Mouse (Mus musculus) kidney, embryonic 16.5 days (tissue): ENCODE measurements at regions not wholly inside any gene's neighbourhood (a gene's known extent, or its start where the extent isn't known, plus 50 kb on each side); places are given as distances from the start of the nearest gene placed in this dataset.

Source experiments
- ATAC-seq: fragments of 200-750 bp; cut with Nextera tagmentation; 2 replicates; pipeline ENCODE4 v1.8.0; 2017; ENCODE audit warnings: moderate TSS enrichment; ENCODE audit not compliant: low FRiP score, low TSS enrichment
- H3K27ac ChIP-seq: fragments of 300-500 bp; sonication (generic); 2 replicates; pipeline ENCODE4 v1.5.1; 2014; ENCODE audit warnings: low read length
- H3K27me3 ChIP-seq: fragments of 300-500 bp; sonication (generic); 2 replicates; pipeline ENCODE4 v1.6.1; 2014; ENCODE audit warnings: low read length, control low read depth, mixed read lengths; ENCODE audit not compliant: insufficient read depth
- H3K36me3 ChIP-seq: fragments of 300-500 bp; sonication (generic); 2 replicates; pipeline ENCODE4 v1.6.1; 2014; ENCODE audit warnings: low read length, control low read depth, mixed read lengths; ENCODE audit not compliant: insufficient read depth
- H3K4me1 ChIP-seq: fragments of 300-500 bp; sonication (generic); 2 replicates; pipeline ENCODE4 v1.6.1; 2014; ENCODE audit warnings: low read length, control low read depth, mixed read lengths; ENCODE audit not compliant: insufficient read depth
- H3K4me2 ChIP-seq: fragments of 300-500 bp; sonication (generic); replicated peaks from 2 replicates; pipeline ENCODE4 v1.6.1; 2014; ENCODE audit warnings: low read depth, low read length
- H3K4me3 ChIP-seq: fragments of 300-500 bp; sonication (generic); 2 replicates; pipeline ENCODE4 v1.5.1; 2014; ENCODE audit warnings: mild to moderate bottlenecking, low read length
- H3K9ac ChIP-seq: fragments of 300-500 bp; sonication (generic); replicated peaks from 2 replicates; pipeline ENCODE4 v1.6.1; 2014; ENCODE audit warnings: low read length
- H3K9me3 ChIP-seq: fragments of 300-500 bp; sonication (generic); 2 replicates; pipeline ENCODE4 v1.6.1; 2016; ENCODE audit warnings: low read length, control low read depth
- WGBS: fragments of 180-500 bp; shearing (Covaris S2); extraction: QIAGEN DNeasy Blood & Tissue Kit; methylation state at CpG from one replicate; pipeline ENCODE4 v1.1.7; 2014; 5-methylcytosine and 5-hydroxymethylcytosine counted together

- Histone ChIP-seq H3K36me3 (no peaks in the 10 kb centered on the region), H3K27ac (no peak overlapping the region), H3K4me1 (no peaks in the 10 kb centered on the region), H3K4me2 (no peak overlapping the region), H3K9me3 (no peaks in the 10 kb centered on the region), H3K9ac (no peak overlapping the region), H3K27me3 (peaks cover 2% of the 10 kb centered on the region; the same call in 1 of the 2 replicates), H3K4me3 (no peak overlapping the region)
- WGBS, result 78% methylated on average over 2 of the region's 2 CpGs
- ATAC-seq, result no peak
These were observed 72.1 kb upstream of the Apob start for GRCm38 (mm10) chr12:7905329-7905728.

DNA sequence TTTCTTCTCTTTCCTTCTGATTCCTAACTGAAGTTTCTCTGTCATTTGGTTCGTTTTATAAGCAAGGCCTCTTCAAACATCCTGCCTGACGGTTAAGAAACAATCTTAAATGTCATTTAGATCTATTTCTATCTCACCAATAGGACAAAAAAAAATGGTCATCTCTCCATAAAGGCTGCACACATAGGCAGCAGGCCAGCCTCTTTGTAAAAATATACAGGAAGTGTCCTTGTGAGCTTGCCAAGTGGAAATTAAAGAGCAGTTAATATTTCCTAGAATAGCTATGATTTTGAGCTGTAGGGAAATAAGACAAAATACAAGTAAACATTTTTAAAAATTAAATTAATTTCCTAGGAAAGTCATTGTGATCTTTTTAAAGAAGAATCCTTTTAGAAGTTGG is 70.6 kb upstream of the Apob start:
- no peak overlapping the region for H3K27ac ChIP-seq

DNA sequence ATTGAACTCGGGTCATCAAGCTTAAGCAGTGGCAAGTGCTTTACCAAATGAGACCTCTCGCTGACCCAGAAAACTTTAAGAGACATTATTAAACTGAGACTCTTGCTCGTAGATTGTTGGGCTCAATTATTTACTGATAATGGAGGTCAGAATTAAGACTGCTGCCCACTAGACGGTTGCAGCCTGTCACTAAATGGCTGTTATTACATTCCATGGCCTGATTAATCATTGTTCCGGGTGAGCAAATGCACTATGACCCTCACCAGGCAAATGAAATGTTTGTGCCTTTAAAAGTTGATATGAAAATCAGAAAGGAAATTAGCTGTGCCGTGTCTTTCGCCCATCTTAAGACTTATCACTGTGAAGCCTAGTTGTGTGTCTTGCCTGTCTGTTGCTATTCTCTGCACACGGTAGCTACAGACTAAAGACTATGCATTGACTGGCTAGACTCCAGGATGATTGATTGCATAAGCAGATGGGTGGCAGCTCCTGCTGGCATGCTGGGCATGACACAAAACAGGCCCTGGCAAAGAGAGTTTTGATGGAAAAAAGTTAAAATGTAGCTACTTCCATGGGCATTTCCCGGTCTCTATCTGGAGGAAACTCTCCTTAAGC is 67.6 kb upstream of the Apob start:
- ATAC-seq, result no peak

More for the DNA sequence above, 70.6 kb upstream of the Apob start:
- H3K9me3 ChIP-seq, result no peaks in the 10 kb centered on the region
- no peak overlapping the region for H3K4me3 ChIP-seq
- H3K36me3 ChIP-seq, result no peaks in the 10 kb centered on the region
- no peak overlapping the region for H3K9ac ChIP-seq
- no peak overlapping the region for H3K4me2 ChIP-seq
- no peak for ATAC-seq
- WGBS, result 52% methylated on average over 2 of the region's 2 CpGs
- no peaks in the 10 kb centered on the region for H3K4me1 ChIP-seq
- H3K27me3 ChIP-seq, result peaks cover 2% of the 10 kb centered on the region; the same call in 1 of the 2 replicates

DNA sequence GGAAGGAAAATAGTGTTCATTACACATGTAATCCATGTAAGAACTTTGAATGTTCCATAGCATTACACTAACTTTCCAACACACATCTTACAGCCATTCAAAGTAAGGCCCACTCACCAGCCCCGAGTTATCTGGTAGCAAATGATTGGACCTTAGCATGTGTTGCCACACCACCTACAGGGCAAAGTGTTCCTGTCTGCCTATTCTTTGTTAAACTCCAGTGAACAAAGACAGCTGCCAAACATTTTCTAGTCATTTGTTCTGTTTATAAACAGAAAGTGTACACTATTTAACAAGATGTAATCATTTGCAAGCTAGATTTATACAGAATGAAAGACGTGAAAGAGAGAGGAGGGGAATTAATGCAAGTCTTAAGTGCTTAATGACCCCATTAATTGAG is 66.9 kb upstream of the Apob start:
- Histone ChIP-seq H3K27me3 (peaks cover 6% of the 10 kb centered on the region), H3K9me3 (no peaks in the 10 kb centered on the region), H3K27ac (no peak overlapping the region), H3K4me3 (no peak overlapping the region), H3K4me2 (no peak overlapping the region), H3K36me3 (no peaks in the 10 kb centered on the region), H3K4me1 (no peaks in the 10 kb centered on the region), H3K9ac (no peak overlapping the region)
- no peak for ATAC-seq
- WGBS, result 56% methylated on average over 2 of the region's 2 CpGs

More for the DNA sequence above, 67.6 kb upstream of the Apob start:
- Histone ChIP-seq H3K4me3 (no peak overlapping the region), H3K9ac (no peak overlapping the region), H3K9me3 (no peaks in the 10 kb centered on the region), H3K36me3 (no peaks in the 10 kb centered on the region), H3K4me1 (no peaks in the 10 kb centered on the region), H3K27me3 (peaks cover 6% of the 10 kb centered on the region), H3K27ac (no peak overlapping the region), H3K4me2 (no peak overlapping the region)
- 63% methylated on average over 9 of the region's 9 CpGs for WGBS

DNA sequence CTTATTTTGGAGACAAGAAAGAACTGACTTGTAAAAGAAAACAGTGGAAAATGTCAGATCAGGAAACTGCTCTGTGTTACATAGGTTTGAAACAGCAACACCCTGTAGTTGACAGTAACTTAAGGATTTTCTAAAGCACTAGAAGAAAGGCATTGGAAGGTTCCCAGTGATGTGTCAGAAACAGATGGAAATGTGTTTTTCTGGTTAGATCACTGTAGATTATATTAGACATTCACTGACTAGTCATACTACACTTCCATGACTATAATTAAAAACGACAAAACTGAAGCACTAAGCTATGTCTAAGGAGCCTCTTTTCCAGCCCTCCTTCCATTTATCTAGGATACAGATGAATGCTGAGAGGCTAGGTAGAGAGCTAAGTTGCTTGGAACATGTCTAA is 59.1 kb upstream of the Apob start:
- whole genome bisulfite sequencing, result 88% methylated on average over 1 of the region's 1 CpGs
- Histone ChIP-seq H3K27ac (no peak overlapping the region), H3K36me3 (no peaks in the 10 kb centered on the region)

DNA sequence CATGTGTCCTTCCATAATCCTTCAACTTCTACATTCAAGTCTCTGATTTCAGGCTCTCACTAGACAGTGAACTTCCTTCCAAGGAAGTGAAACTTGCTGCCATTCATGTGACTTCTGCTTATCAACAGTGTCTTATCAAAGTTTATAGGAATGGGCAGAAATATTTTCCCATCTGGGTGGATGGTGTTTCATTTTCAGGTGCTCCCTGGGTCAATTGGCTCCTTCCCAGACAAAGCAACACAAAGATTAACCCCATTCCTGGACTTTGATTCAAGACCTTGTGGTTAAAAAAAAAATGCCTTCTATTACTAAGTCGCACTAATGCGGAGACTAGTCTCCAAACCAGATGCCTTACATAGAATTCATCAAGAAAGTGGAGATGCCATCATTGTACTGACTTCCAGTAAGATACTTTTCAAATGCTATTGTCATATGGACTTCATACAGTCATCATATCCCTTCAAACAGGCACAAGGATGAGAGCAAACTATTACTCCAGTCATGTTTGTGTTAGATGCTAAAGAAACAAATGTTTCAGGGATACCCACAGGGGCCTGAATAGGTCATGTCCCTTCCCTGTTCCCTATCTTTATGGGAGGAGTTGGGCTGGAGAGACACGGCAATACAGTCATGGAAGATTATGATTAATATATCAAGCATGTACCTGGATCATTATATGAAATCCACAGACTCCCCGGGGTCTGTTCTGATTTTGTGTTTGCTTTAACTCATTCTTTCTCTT is 58.3 kb upstream of the Apob start:
- no peaks in the 10 kb centered on the region for H3K27me3 ChIP-seq
- H3K4me3 ChIP-seq, result no peak overlapping the region
- H3K9me3 ChIP-seq, result no peaks in the 10 kb centered on the region
- no peaks in the 10 kb centered on the region for H3K36me3 ChIP-seq
- H3K4me1 ChIP-seq, result no peaks in the 10 kb centered on the region
- no peak for ATAC-seq
- no peak overlapping the region for H3K27ac ChIP-seq
- WGBS, result 90% methylated on average over 4 of the region's 4 CpGs
- H3K9ac ChIP-seq, result no peak overlapping the region
- no peak overlapping the region for H3K4me2 ChIP-seq

More for the DNA sequence above, 59.1 kb upstream of the Apob start:
- Histone ChIP-seq H3K4me1 (no peaks in the 10 kb centered on the region), H3K9ac (no peak overlapping the region), H3K27me3 (no peaks in the 10 kb centered on the region), H3K4me2 (no peak overlapping the region), H3K4me3 (no peak overlapping the region), H3K9me3 (no peaks in the 10 kb centered on the region)
- no peak for ATAC-seq

DNA sequence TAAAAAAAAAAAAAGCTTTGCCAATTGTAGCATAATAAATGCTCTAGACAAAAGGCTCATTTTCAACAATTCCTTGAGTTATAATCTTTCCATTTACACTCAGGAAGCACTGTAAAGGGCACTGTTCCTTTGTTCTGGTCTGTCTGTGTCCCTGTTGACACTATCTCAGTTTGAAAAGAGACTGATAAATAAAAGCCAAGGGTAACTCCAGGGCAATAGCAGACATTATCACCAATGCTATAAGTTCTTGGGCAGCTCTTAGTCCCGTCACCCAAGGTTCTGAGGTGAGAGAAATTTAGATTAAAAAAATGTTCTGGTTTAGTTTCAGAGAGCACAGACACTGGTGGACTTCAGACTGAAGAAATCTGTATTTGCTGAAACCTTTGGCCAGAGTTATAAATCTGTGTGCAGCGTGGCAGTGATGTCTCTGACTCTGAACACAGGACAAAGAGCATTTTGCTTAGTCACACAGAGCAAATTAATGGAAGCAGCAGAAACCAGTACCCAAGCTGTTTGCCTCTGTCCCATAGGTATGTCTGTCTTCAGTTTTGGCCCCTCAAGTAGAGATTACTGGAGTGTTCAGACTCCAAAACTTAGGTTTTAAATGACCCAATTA is 57.6 kb upstream of the Apob start:
- Histone ChIP-seq H3K36me3 (no peaks in the 10 kb centered on the region), H3K4me1 (no peaks in the 10 kb centered on the region), H3K4me3 (no peak overlapping the region), H3K27me3 (no peaks in the 10 kb centered on the region), H3K27ac (no peak overlapping the region), H3K4me2 (no peak overlapping the region), H3K9me3 (no peaks in the 10 kb centered on the region; the same call in 1 of the 2 replicates), H3K9ac (no peak overlapping the region)
- WGBS, result 83% methylated on average over 2 of the region's 2 CpGs
- no peak for ATAC-seq

GRCm38 (mm10) chr12:7920888-7921287 is 56.6 kb upstream of the Apob start:
- H3K36me3 ChIP-seq, result no peaks in the 10 kb centered on the region
- no peaks in the 10 kb centered on the region for H3K27me3 ChIP-seq
- no peak overlapping the region for H3K4me2 ChIP-seq
- H3K4me1 ChIP-seq, result no peaks in the 10 kb centered on the region
- H3K9ac ChIP-seq, result no peak overlapping the region
- no peak for ATAC-seq
- 76% methylated on average over 1 of the region's 1 CpGs for WGBS
- no peaks in the 10 kb centered on the region; the same call in 1 of the 2 replicates for H3K9me3 ChIP-seq
- H3K27ac ChIP-seq, result no peak overlapping the region
- H3K4me3 ChIP-seq, result no peak overlapping the region
